Mouse (Mus musculus) erythroblast, embryonic 14.5 days (primary cell): ENCODE data around the gene Amdhd2.

Experiments used
- GATA1 ChIP-seq: IDR thresholded peaks from 2 replicates; pipeline ENCODE4 v1.6.1; 2012; ENCODE audit warnings: low read length, inconsistent platforms, mixed read lengths
- TAL1 ChIP-seq: IDR thresholded peaks from 3 replicates; pipeline ENCODE4 v1.6.1; 2012; ENCODE audit warnings: low read length, inconsistent platforms, mixed read lengths

- no peak for TF ChIP-seq GATA1
- TF ChIP-seq TAL1, result no peak
Measured at GRCm38 (mm10) chr17:24210591-24210990, 47.0 kb upstream of the Amdhd2 start.
